Mouse (Mus musculus) cerebellum, postnatal 25 days (tissue): ENCODE data around the gene Rbm38.
A peak's percentile ranks its signal among the peaks of the same experiment; 100 is the strongest.

Experiments used
- DNase-seq, 2 experiments: peaks; one replicate each; pipeline ENCODE4 v3.0.0; 2021; ENCODE audit warnings: mixed read lengths in 2 of 2

Gene Rbm38

DNA sequence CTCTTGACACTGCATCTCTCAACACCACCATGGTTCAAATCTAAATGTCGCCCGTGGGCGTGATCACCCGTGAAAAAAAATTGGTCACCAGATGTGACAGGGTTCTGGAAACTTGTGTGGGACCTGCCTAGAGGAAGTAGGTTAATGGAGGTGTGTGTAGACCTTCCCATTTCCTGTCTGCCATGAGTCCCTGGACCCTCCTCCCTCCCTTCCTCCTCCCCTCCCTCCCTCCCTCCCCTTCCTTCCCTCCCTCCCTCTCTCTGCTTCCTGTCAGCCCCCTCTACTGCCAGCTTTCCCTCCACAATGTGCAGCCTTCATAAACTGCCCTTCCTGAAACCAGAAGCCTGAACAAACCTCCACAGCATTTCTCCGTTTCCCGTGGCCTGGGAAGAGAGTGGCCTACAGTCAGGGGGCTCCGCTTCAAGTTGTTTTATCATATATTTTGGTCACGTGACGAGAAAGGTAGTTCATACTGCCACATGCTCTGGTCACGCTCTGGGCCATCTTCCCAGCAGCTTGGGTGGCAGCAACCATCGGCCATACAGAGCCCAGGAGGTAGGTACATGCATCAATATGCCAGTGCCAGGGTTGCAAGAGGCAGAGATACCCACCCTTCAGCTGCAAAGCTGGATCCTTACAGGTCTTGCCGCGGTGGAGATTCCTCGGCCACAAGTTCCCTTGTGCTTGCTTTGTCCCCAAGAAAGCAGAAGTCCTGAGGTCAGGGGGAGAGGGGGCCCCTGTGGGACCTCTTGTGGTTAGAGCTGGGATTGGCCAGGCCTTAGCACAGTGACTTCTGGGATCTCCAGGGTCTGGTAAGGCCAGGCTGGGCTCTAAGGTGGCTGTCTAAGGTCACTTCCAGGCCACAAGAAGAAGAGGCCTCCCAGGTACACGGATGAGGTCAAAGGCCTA, 41.4 kb downstream of the Rbm38 start:
- DNase-seq, result no peak

DNA sequence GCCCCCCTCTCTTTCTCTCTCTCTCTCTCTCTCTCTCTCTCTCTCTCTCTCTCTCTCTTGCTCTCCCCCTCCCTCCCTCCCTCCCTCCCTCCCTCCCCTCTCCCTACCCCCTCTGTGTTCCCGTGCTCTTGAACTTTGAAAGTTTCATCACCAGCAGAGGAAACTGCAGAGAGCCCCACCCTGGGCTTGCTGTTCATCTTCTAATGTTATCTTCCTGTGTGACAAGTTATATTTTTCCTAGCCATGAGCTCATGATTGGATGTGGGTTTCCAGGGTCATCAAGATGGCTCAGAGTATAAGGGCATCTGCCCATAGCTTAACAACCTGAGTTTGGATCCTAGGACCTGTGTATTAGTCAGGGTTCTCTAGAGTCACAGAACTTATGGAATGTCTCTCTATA, 42.9 kb downstream of the Rbm38 start:
- DNase-seq, result no peak

DNA sequence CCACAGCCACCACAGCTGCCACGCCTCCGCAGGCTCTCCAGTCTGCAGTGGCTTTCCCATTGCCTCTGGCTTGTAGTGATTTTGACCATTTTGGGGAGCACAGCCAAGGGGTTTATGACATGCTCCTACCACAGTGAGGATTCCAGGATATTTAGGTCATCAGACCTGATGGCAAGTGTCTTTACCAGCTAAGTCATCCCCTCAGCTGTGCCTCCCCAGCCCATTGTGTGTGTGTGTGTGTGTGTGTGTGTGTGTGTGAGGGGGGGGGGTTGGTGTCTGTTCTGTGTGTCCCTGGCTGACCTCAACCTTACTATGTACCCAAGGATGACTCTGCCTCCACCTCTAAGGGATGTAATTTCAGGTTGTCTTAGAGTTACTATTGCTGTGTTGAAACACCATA, 44.6 kb downstream of the Rbm38 start:
- DNase-seq, result no peak

DNA sequence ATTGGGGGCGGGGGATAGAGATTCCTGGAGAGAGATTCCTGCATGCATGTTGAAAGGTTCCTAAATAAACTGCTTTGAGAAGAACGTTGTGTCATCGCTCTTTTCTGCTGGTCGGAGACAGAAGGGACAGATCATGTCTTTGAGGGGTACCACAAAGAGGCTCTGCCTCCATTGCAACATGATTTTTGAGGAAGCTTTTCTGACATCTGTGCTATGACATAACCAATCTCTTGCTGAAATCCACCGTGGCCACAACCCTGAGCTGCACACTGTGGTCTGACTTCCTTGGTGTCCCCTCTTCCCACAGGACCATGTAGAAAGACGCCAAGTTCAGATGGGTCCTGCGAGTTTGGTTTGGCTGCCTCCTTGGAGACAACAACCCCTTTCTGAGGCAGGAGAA, 52.6 kb downstream of the Rbm38 start:
- no peak for DNase-seq

DNA sequence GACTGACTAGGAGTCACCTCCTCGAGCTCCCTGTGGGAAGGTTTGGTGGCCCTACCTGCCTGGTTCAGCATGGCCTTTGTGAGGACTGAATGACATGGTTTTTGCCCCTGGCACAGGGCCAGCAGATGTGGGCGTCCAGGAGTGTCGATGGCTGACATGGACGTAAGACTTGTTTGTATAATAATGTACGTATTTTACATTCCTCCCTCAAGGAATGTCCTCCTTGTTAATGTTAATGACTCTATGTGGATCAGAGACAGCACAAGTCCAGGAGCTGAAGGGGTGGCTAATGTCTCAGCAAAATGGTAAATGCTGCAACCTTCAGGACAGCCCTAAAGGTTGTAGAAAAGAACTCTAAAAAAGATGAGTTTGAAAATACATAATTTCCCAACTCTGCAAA, 53.4 kb downstream of the Rbm38 start:
- no peak for DNase-seq

DNA sequence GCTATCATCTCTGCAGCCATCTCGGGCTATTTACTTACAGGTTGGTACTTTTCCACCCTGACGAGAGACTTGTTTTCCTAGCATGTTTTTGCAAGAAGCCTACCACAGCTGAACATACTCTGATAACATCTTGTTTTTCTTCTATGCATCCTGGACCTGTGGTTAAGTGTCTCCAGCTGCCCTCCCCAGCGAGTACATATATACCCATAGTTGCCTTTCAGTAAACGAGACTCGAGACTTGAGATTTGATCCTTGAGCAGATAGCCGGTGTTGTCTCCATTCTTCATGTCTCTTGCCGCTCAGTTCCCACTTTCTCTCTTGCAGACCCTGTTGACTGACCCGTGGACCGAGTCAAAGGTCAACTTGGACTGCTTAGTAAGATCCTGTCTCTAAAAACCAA, 56.6 kb downstream of the Rbm38 start:
- no peak for DNase-seq

DNA sequence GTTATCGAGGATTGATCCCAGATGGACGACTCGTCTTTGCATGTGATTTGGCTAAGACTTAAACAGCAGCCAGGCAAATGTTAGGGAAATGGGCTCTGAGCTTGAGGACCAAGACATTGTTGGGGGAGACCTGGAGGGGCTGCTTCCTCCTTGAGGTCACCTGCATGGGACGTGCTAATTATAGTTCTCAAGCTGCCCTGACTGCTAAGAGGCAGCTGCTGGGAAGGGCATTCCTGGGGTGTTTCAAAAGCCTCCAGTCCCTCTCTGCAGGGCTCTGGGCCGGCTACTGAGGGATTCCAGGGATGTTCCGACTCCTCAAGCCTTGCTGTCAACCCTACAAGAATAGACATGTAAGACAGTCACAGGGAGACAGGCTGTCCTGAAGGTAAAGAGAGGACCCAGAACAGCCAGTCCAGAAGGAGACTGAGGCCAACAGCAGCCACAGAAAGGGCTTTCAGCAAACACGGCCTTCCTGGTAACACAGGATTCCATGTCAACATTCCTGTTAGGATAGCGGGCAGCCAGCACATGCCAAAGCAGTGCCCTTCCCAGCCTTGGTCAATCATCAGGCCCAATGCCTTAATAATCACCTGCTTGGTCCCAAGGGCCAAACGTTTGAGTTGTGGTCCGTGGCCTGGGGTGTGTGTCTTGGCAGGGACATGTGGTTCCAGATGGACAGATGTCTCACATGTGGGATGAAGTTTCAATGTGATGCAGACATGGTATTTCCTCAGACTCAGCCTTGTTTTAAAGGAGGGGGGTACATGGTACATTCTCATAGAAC, 59.7 kb downstream of the Rbm38 start:
- DNase-seq, result no peak

DNA sequence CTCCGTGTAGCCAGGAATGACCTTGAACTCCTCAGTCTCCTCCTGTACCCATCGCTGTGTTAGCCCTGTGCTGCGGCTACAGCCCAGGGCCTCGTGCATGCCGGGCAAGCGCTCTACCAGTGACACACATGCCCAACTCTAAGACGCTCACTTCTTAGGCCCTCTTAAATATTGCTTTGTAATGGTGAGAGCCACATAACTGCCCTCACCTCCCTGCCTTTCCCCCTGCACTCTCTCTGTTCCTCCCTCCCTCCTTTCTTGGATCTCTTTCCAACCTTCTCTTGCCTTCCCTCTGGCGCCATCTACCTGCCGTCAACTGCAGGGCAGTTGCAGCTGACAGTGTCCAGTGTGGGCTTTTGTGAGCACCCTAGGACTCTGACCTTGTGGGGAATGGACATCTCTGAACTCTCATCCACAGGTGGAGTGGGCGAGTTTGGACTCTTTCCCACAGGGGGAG, 60.5 kb downstream of the Rbm38 start:
- DNase-seq, result peak; percentile 71 to 85

DNA sequence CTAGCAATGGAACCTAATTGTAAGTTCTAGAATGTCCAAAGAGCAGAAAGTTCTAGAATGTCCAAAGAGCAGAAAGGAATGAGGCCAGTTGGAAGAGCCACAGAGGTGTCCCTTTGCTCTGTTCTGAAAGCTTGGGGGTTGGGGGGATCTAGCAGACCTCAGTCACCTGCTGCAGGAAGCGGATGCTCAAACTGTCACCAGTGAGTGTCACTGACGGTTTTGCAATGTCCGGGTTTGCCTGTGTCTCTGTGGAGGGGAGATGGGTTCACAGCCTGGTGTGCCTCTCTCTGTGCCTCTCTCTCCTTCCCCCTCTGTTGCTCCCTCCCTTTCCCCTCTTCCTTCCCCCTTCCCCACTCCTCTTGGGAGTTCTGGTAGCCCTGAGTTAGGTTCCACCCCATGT, 62.4 kb downstream of the Rbm38 start:
- no peak for DNase-seq

DNA sequence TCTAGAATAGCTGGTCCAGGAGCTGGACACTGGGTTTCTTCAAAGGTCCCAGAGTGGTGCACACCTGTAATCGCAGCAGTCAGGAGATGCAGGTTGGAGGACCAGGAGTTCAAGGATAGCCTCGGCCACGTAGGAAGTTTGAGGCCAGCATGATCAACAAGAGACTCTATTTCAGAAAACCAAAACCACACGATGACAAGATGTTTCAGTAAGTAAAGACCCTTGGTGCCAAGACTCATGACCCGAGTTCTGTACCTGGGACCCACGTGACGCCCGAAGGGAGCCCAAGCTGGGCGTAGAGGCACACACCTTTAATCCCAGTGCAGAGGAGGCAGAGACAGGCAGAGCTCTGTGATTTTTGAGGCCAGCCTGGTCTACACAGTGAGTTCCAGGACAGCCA, 62.8 kb downstream of the Rbm38 start:
- no peak for DNase-seq

DNA sequence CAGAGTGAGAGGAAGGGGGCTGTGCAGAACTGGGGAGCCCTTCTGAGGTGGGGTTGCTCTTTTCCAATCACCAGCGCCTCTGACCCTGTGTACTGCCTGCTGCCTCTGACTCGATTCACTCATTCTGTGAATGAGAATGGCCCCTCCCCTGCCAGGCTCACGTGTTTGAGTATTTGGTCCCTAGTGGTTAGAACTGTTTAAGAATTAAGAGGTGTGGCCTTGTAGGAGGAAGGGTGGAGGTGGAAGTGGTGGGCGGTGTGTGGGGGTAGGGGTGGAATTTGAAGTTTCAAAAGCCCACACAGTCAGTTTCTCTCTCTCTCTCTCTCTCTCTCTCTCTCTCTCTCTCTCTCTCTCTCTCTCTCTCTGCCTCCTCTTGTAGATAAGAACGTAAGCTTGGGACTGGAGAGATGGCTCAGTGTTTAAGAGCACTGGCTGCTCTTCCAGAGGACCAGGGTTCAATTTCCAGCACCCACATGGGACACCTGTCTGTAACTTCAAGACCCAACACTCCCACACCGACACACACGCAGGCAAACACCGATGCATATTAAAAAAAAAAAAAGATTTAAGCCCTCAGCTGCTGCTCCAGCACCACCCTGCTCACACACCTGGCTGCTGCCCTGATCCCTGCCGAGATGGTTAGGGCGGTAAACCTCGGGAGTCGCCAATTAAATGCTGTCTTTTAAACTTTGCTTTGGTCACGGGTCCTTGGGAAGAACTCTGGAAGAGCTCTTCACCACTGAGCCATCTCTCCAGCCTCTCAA, 63.6 kb downstream of the Rbm38 start:
- no peak for DNase-seq
